Mouse (Mus musculus): Measurements from ENCODE around the gene Mc1r. TPM values are rescaled to one million over a fixed set of nuclear protein-coding genes. Genes with fewer than 3 reads are reported as not detected.
A peak's percentile ranks its signal among the peaks of the same experiment; 100 is the strongest.
"Not testable (repeated sequence)": the region's sequence is repeated elsewhere in the genome, so short reads cannot be mapped to it uniquely, and the experiment has no call there.

Mc1r gene
- polyA plus RNA-seq, 1 experiment = not detected

- 93% methylated on average over 25 of the region's 25 CpGs for WGBS
These were observed 24.9 kb downstream of the Mc1r start for GRCm38 (mm10) chr8:123431616-123432365.

DNA sequence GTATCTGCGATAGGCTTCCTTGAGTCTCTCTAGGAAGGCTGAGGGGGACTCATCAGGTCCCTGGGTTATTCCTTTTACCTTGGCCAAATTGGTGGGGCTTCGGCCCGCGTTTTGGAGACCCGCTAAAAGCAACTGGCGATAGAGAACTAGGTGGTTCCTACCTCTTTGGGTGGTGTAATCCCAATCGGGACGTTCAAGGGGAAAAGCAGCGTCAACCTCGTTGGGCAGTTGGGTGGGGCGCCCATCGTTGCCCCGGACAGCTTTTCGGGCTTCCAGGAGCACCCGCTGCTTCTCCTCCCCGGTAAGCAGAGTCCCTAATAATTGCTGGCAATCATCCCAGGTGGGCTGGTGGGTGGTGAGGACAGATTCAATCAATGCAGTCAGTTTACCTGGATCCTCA, 25.5 kb downstream of the Mc1r start:
- Histone ChIP-seq H3K4me3 (ENCODE audit: extremely low read depth, insufficient read depth, insufficient read length) (no peak overlapping the region), H3K27me3 (ENCODE audit: control insufficient read depth, insufficient read depth, low read length) (no peaks in the 10 kb centered on the region), H3K27ac (ENCODE audit: insufficient read depth, low read length) (no peak overlapping the region), H3K4me1 (ENCODE audit: control insufficient read depth, insufficient read depth, insufficient read length) (no peaks in the 10 kb centered on the region), H3K36me3 (ENCODE audit: control insufficient read depth, insufficient read depth, low read length) (no peaks in the 10 kb centered on the region)
- no peak for TF ChIP-seq CTCF (IDR thresholded peaks at IDR 0.05; ENCODE audit: extremely low read depth, insufficient read depth, insufficient read length, insufficient replicate concordance)
- TF ChIP-seq POLR2A (IDR thresholded peaks at IDR 0.05; ENCODE audit: low read depth, low read length) = no peak
- 97% methylated on average over 16 of the region's 16 CpGs for WGBS
- no peak for DNase-seq (ENCODE audit: low read depth in 1 of 2, low spot score in 2 of 2)

More at GRCm38 (mm10) chr8:123431616-123432365, 24.9 kb downstream of the Mc1r start:
- no peaks in the 10 kb centered on the region for H3K4me1 ChIP-seq (ENCODE audit: control insufficient read depth, insufficient read depth, insufficient read length)
- no peak for DNase-seq (ENCODE audit: low read depth in 1 of 2, low spot score in 2 of 2)
- H3K4me3 ChIP-seq (ENCODE audit: extremely low read depth, insufficient read depth, insufficient read length) = no peak overlapping the region
- H3K27ac ChIP-seq (ENCODE audit: insufficient read depth, low read length) = no peak overlapping the region
- no peaks in the 10 kb centered on the region for H3K36me3 ChIP-seq (ENCODE audit: control insufficient read depth, insufficient read depth, low read length)
- H3K27me3 ChIP-seq (ENCODE audit: control insufficient read depth, insufficient read depth, low read length) = no peaks in the 10 kb centered on the region
- TF ChIP-seq CTCF (IDR thresholded peaks at IDR 0.05; ENCODE audit: extremely low read depth, insufficient read depth, insufficient read length, insufficient replicate concordance) (no peak), POLR2A (IDR thresholded peaks at IDR 0.05; ENCODE audit: low read depth, low read length) (no peak)

GRCm38 (mm10) chr8:123433241-123433974, 26.5 kb downstream of the Mc1r start:
- H3K27ac ChIP-seq (ENCODE audit: insufficient read depth, low read length); H3K27me3 ChIP-seq (ENCODE audit: control insufficient read depth, insufficient read depth, low read length); H3K4me1 ChIP-seq (ENCODE audit: control insufficient read depth, insufficient read depth, insufficient read length); H3K36me3 ChIP-seq (ENCODE audit: control insufficient read depth, insufficient read depth, low read length); H3K4me3 ChIP-seq (ENCODE audit: extremely low read depth, insufficient read depth, insufficient read length); DNase-seq (ENCODE audit: low read depth in 1 of 2, low spot score in 2 of 2): not testable (repeated sequence)
- 97% methylated on average over 47 of the region's 47 CpGs for WGBS

DNA sequence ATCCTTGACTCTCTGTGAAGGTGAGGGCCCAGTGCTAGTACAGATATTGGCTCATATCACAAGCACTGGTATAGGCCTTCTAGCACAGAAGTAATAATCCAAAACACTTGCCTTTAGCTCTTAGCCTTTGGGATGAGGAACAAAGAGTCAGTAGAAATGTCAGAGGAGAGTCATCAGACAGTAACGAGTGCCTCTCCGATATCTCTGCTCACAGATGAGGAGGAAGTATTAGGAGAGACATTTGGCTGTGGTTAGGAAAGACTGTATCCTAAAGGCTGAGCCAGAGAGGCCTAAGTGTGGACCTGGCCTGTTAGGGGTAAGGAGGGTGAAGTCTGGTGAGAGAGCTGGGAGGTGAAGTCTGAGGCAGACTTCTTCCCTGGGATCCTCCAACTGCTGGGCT, 34.9 kb downstream of the Mc1r start:
- H3K4me3 ChIP-seq (ENCODE audit: extremely low read depth, insufficient read depth, insufficient read length) = no peak overlapping the region
- TF ChIP-seq CTCF (IDR thresholded peaks at IDR 0.05; ENCODE audit: extremely low read depth, insufficient read depth, insufficient read length, insufficient replicate concordance) (no peak), POLR2A (IDR thresholded peaks at IDR 0.05; ENCODE audit: low read depth, low read length) (no peak)
- DNase-seq (ENCODE audit: low read depth in 1 of 2, low spot score in 2 of 2) = no peak
- H3K4me1 ChIP-seq (ENCODE audit: control insufficient read depth, insufficient read depth, insufficient read length) = no peaks in the 10 kb centered on the region
- H3K27me3 ChIP-seq (ENCODE audit: control insufficient read depth, insufficient read depth, low read length) = no peaks in the 10 kb centered on the region
- H3K36me3 ChIP-seq (ENCODE audit: control insufficient read depth, insufficient read depth, low read length) = no peaks in the 10 kb centered on the region
- no peak overlapping the region for H3K27ac ChIP-seq (ENCODE audit: insufficient read depth, low read length)
- 84% methylated on average over 2 of the region's 2 CpGs for WGBS

GRCm38 (mm10) chr8:123442351-123442750, 35.4 kb downstream of the Mc1r start:
- no peaks in the 10 kb centered on the region for H3K36me3 ChIP-seq (ENCODE audit: control insufficient read depth, insufficient read depth, low read length)
- H3K27me3 ChIP-seq (ENCODE audit: control insufficient read depth, insufficient read depth, low read length) = no peaks in the 10 kb centered on the region
- no peak overlapping the region for H3K4me3 ChIP-seq (ENCODE audit: extremely low read depth, insufficient read depth, insufficient read length)
- DNase-seq (ENCODE audit: low read depth in 1 of 2, low spot score in 2 of 2) = no peak
- H3K4me1 ChIP-seq (ENCODE audit: control insufficient read depth, insufficient read depth, insufficient read length) = no peaks in the 10 kb centered on the region
- no peak overlapping the region for H3K27ac ChIP-seq (ENCODE audit: insufficient read depth, low read length)
- WGBS = 92% methylated on average over 5 of the region's 5 CpGs
- TF ChIP-seq POLR2A (IDR thresholded peaks at IDR 0.05; ENCODE audit: low read depth, low read length) = no peak
- TF ChIP-seq CTCF (IDR thresholded peaks at IDR 0.05; ENCODE audit: extremely low read depth, insufficient read depth, insufficient read length, insufficient replicate concordance) = no peak

DNA sequence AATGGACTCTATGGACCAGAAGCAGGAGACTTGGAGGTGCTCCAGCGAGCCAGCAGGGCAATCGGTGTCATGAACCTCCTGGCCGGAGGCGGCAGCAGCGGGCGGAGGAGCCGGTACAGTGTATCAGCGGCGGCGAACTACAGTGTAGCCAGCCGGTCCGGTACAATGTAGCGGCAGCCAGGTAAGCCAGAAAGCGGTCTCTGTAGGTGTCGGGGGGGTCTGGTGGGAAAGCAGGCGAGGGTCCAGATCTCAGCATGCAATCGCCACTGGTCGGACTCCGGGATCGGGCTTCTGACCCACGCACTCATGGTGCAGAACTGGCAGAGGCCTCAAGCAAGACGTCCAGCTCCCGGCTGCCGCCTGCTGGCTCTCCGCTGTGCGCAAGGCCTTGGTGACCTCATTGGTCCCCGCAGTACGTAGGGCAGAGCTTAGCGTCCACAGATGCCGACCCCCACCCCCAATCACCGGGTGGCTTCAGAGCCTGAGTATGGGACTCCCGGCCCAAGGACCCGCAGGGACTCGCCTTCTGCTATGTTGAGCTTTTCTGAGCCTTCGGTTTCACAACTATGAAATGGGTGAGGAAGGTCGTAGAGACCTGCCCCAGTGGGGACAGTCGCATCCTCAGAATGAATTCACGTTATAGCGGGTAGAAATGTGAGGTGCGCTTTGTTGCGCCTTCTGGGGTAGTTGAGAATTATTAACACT, 36.1 kb downstream of the Mc1r start:
- H3K4me3 ChIP-seq (ENCODE audit: extremely low read depth, insufficient read depth, insufficient read length) = peak overlapping the region; percentile 85
- no peaks in the 10 kb centered on the region for H3K4me1 ChIP-seq (ENCODE audit: control insufficient read depth, insufficient read depth, insufficient read length)
- H3K27ac ChIP-seq (ENCODE audit: insufficient read depth, low read length) = peak overlapping the region; percentile 80
- TF ChIP-seq POLR2A (IDR thresholded peaks at IDR 0.05; ENCODE audit: low read depth, low read length) (peak; percentile 40; the same call in 1 of the 2 replicates), CTCF (IDR thresholded peaks at IDR 0.05; ENCODE audit: extremely low read depth, insufficient read depth, insufficient read length, insufficient replicate concordance) (peak; percentile 77)
- H3K27me3 ChIP-seq (ENCODE audit: control insufficient read depth, insufficient read depth, low read length) = no peaks in the 10 kb centered on the region
- no peaks in the 10 kb centered on the region for H3K36me3 ChIP-seq (ENCODE audit: control insufficient read depth, insufficient read depth, low read length)
- WGBS = under 1% methylated on average over 41 of the region's 41 CpGs
- DNase-seq (ENCODE audit: low read depth in 1 of 2, low spot score in 2 of 2) = peak; percentile 89 to 93

All from spleen, adult 2 months (tissue).